Mouse (Mus musculus): ENCODE results near the gene 2700081O15Rik. TPM values are rescaled to one million over a fixed set of nuclear protein-coding genes. Genes with fewer than 3 reads are reported as not detected.
A peak's percentile ranks its signal among the peaks of the same experiment; 100 is the strongest.
"Not testable (repeated sequence)": the region's sequence is repeated elsewhere in the genome, so short reads cannot be mapped to it uniquely, and the experiment has no call there.

2700081O15Rik gene
- 8.1 and 12.4 TPM in 2 replicates for total RNA-seq (2017)

GRCm38 (mm10) chr19:7416834-7417735 lies at the start of gene 2700081O15Rik:
2700081O15Rik (plus strand) TSS chr19:7417625.
- ATAC-seq (replicated peaks in 1 of 2; ENCODE audit: insufficient read depth in 1 of 2, low FRiP score in 2 of 2, low TSS enrichment in 1 of 2, low read depth in 1 of 2, poor library complexity in 2 of 2, severe bottlenecking in 2 of 2) = peak; percentile 40; a peak in 3 of 4 replicates

DNA sequence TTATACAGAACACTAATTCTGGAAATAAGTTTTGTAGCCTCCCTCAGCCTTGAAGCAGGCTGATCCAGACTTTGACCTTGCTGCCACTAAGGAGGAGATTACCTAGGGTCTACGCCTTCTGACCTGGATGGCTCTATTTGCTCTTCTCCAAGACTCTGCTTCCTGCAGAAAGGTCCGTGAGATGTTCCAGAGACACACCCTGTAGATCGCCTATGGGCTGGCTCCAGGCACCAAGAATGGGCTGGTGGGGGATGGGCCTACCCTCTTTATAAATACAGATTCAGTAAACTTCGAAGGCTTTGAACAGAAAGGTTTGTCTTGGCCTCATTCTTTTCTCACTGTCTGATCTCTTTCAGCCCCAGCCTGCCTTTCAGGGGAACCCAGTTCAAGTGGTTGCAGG lies 48.0 kb upstream of the 2700081O15Rik start:
- not testable (repeated sequence) for ATAC-seq (replicated peaks in 1 of 2; ENCODE audit: insufficient read depth in 1 of 2, low FRiP score in 2 of 2, low TSS enrichment in 1 of 2, low read depth in 1 of 2, poor library complexity in 2 of 2, severe bottlenecking in 2 of 2)

DNA sequence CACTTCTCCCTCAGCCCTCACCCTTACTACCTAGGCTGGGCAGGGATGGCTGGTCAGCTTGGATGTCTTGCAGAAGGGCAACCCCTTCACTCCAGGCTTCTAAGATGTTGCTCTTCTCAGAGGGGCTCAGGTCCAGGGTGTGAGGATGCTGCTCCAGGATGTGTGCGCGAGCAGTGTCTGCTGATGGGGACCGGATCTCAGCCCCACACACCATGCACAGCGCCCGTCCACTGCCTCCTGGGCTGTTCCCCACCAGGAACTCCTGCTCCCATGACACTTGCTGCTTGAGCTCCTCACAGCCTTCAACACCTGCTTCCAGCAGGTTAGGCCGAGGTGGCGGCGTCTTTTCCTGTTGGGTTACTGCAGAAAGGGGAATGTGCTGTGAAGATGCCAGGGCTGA lies 42.9 kb upstream of the 2700081O15Rik start:
- no peak for ATAC-seq (replicated peaks in 1 of 2; ENCODE audit: insufficient read depth in 1 of 2, low FRiP score in 2 of 2, low TSS enrichment in 1 of 2, low read depth in 1 of 2, poor library complexity in 2 of 2, severe bottlenecking in 2 of 2)

GRCm38 (mm10) chr19:7377639-7378038 lies 39.8 kb upstream of the 2700081O15Rik start:
- ATAC-seq (replicated peaks in 1 of 2; ENCODE audit: insufficient read depth in 1 of 2, low FRiP score in 2 of 2, low TSS enrichment in 1 of 2, low read depth in 1 of 2, poor library complexity in 2 of 2, severe bottlenecking in 2 of 2) = no peak

DNA sequence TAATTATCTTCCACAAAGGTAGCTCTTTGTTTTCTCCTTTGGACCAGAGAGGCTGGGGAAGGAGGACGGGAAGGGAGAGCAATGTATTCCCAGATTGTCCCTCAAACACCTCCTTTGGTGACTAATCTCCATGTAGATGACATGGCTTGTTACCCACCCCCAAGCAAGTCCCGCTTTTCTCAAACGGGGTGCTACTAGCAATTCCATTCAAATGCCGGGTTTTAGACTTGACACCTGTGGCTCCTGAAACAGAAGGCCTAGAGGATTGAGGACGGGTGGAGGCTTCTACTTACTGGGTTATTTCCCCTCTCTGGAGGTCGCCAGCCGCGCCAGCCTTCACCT lies 35.5 kb upstream of the 2700081O15Rik start:
- ATAC-seq (replicated peaks in 1 of 2; ENCODE audit: insufficient read depth in 1 of 2, low FRiP score in 2 of 2, low TSS enrichment in 1 of 2, low read depth in 1 of 2, poor library complexity in 2 of 2, severe bottlenecking in 2 of 2) = no peak

DNA sequence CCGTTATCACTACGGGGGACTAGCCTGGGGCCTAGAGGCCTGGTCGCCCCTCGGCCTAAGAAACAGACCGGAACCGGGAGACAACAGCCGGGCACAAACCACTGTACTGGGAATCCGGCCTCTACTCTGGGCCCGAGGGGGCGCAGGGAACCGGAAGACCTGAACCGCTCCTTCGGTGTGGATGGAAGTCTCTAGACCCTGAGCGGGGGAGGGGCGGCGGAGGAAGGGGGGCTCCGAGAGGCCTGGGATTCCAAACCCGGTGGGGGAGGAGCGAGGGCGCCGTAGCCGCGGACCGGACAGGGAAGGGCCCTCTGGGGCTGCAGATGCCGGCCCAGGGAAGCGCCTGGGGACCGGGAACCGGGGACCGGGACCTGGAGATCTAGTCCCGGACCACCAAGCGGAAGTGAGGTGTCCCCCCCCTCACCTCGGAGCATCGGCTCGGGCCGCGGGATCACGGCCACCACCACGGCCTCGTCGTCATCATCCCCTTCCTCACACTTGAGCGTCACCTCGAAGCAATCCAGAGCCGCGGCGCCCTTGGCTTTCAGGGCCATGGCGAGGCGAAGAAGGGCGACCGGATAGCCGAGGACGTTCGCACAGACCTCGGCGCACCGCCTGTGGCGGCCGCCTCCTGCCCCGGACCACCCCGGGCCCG lies 35.0 kb upstream of the 2700081O15Rik start:
- ATAC-seq (replicated peaks in 1 of 2; ENCODE audit: insufficient read depth in 1 of 2, low FRiP score in 2 of 2, low TSS enrichment in 1 of 2, low read depth in 1 of 2, poor library complexity in 2 of 2, severe bottlenecking in 2 of 2) = peak; percentile 23 to 33; a peak in 1 of 4 replicates

GRCm38 (mm10) chr19:7382903-7383865 lies 34.2 kb upstream of the 2700081O15Rik start, which contains the start of gene Spindoc:
Spindoc (minus strand) TSS chr19:7382994.
- peak; percentile 96 to 98 for ATAC-seq (replicated peaks in 1 of 2; ENCODE audit: insufficient read depth in 1 of 2, low FRiP score in 2 of 2, low TSS enrichment in 1 of 2, low read depth in 1 of 2, poor library complexity in 2 of 2, severe bottlenecking in 2 of 2)

DNA sequence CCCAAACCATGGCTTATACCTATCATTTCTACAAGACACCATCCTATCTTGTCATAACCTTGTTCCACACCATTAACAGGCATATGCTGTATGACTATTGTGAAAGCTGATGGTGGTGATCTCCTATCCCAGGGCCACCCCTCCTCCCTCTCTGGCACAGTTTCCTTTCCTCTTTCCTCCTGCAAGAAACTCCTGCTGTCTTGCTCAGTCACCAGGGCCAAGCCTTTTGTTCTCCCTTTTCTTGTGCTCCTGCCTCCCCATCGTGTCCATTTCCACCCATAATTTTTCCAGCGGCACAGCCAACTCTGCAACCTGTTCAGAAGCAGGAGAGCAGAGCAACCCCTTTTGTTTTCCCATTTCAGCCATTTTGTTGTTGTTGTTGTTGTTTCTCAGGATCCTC lies 31.4 kb upstream of the 2700081O15Rik start:
- ATAC-seq (replicated peaks in 1 of 2; ENCODE audit: insufficient read depth in 1 of 2, low FRiP score in 2 of 2, low TSS enrichment in 1 of 2, low read depth in 1 of 2, poor library complexity in 2 of 2, severe bottlenecking in 2 of 2) = no peak

- ATAC-seq (replicated peaks in 1 of 2; ENCODE audit: insufficient read depth in 1 of 2, low FRiP score in 2 of 2, low TSS enrichment in 1 of 2, low read depth in 1 of 2, poor library complexity in 2 of 2, severe bottlenecking in 2 of 2) = no peak
These were observed 28.9 kb upstream of the 2700081O15Rik start for GRCm38 (mm10) chr19:7388488-7388887.

GRCm38 (mm10) chr19:7396867-7397826 lies 20.3 kb upstream of the 2700081O15Rik start:
- peak in 1 of 2 experiments; percentile 25; a peak in 1 of 4 replicates for ATAC-seq (replicated peaks in 1 of 2; ENCODE audit: insufficient read depth in 1 of 2, low FRiP score in 2 of 2, low TSS enrichment in 1 of 2, low read depth in 1 of 2, poor library complexity in 2 of 2, severe bottlenecking in 2 of 2)

DNA sequence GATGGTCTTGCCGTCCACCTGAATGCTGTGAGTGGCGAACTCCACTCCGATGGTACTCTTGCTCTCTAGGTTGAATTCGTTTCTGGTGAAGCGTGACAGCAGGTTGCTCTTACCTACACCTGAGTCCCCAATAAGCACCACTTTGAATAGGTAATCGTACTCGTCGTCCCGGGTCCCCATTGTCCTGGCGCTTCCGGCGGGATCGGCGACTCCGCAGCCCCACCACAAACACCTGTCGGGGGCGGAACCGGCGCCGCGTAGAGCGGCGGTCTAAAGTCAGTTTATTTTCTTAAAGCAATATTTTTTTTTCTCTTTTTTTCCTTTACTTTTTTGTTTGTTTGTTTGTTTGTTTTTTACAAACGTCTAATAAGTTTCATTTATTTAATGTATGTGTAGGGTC lies 18.5 kb upstream of the 2700081O15Rik start:
- peak in 1 of 2 experiments; percentile 45; a peak in 1 of 4 replicates for ATAC-seq (replicated peaks in 1 of 2; ENCODE audit: insufficient read depth in 1 of 2, low FRiP score in 2 of 2, low TSS enrichment in 1 of 2, low read depth in 1 of 2, poor library complexity in 2 of 2, severe bottlenecking in 2 of 2)

DNA sequence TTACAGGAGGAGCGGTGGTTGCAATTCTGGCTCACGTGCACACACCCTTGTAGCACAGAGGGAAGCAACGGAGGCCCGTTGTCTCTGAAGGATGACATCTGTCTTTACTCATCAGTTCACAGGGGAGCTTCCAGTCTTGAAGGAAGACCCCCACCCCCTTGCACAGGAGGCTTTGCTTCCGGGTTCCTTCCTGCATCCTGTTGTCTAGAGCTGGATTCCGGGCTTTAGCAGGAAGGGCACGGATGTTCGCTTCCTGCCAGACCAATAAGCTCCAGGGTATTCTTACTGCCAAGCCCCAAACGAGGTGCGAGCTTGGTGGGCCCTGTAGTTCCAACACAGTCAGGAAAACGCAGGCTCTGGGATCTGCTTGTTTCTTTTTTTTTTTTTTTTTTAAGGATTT lies 16.8 kb upstream of the 2700081O15Rik start:
- ATAC-seq (replicated peaks in 1 of 2; ENCODE audit: insufficient read depth in 1 of 2, low FRiP score in 2 of 2, low TSS enrichment in 1 of 2, low read depth in 1 of 2, poor library complexity in 2 of 2, severe bottlenecking in 2 of 2) = no peak

DNA sequence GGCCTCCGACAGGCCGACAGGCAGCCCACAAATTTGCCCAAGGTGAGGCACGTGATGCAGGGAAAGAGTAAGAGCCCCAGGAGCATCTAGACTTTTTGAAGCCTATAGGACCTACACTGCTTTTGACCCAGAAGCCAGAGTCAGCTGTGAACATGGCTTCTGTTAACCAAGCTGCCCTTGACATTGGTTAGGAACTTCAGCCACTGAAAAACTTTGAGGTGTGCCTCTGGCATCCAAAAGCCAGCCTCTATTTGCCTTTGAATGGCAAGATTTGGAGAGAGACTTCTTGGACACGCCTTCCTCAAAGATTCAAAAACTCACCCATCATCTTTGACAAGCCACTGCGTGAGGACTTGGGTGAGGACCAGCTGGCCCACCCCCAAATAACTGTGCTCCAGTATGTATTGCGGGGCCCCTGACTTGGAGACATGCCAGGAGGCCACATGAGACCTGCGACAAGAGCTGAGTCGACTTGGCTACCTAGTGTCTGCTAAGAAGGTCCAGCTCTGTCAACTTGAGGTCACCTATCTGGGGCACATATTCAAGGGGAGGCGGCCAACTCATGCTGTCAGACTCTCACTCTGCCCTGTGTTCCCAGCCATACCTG lies 12.7 kb upstream of the 2700081O15Rik start:
- ATAC-seq (replicated peaks in 1 of 2; ENCODE audit: insufficient read depth in 1 of 2, low FRiP score in 2 of 2, low TSS enrichment in 1 of 2, low read depth in 1 of 2, poor library complexity in 2 of 2, severe bottlenecking in 2 of 2) = no peak

DNA sequence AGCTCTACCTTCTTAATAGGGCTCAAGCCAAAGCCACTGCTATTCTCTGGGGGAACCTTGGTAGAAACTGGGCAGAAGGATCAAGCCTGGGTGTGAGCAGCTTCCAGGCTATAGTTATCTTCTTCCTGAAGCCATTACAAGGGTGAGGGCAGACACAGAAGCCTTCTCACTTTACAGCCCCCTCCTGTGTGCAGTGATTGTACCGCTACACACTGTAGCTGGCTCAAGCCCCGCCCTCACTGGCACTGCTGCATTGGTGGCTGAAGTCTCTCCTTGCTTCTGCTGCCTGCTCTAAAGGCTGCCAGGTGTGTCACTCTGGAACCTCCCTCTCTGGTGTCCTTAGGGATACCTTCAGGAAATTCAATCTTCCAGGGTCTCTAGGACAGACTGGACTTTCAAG lies 5.1 kb upstream of the 2700081O15Rik start:
- ATAC-seq (replicated peaks in 1 of 2; ENCODE audit: insufficient read depth in 1 of 2, low FRiP score in 2 of 2, low TSS enrichment in 1 of 2, low read depth in 1 of 2, poor library complexity in 2 of 2, severe bottlenecking in 2 of 2) = no peak

DNA sequence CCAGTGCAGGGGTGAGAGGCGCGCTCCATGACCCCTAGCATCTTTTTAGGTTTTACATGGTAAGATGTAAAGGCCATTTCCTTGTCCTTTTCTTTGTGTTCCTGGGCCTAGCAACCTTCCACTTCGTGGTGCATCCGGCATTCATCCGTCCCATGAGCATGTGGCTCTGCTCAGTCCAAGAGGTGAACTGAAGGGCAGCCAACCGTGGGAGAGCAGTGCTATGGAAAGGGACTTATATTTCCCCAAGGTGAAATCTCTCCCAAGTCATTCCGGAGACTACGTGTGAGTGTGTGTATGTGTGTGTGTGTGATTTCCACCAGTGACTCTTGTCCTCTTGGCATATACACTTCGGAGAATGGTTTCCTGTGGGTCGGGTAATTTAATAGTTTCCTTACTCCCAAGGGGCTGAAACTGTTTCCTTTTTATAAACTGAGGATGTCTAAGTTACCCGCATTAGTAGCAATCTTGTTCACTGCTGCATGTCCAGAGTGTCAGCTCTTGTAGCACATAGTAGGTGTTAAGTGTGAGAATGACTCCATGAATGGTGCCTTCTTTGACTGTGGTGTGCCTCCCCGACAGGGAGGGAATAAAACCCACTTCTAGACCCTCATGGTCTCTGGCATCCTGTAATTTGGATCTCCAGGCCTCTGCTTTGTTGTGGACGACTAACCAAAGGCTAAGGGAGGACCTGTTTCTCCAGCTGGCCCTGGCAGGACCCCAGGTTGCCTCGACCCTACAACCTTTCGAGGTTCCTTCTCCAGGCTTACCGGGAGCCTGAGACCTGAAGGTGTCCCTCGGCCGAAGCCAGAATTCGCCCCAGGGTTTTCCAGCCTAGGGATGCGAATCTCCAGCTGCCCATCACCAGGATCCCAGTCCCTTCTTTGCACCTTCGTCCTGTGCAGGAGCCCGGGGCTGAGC lies 1.2 kb upstream of the 2700081O15Rik start:
- no peak for ATAC-seq (replicated peaks in 1 of 2; ENCODE audit: insufficient read depth in 1 of 2, low FRiP score in 2 of 2, low TSS enrichment in 1 of 2, low read depth in 1 of 2, poor library complexity in 2 of 2, severe bottlenecking in 2 of 2)

All from hematopoietic stem cell, adult 5-6 weeks (primary cell).